Mouse (Mus musculus): ENCODE data around the gene Mrps14.

DNA sequence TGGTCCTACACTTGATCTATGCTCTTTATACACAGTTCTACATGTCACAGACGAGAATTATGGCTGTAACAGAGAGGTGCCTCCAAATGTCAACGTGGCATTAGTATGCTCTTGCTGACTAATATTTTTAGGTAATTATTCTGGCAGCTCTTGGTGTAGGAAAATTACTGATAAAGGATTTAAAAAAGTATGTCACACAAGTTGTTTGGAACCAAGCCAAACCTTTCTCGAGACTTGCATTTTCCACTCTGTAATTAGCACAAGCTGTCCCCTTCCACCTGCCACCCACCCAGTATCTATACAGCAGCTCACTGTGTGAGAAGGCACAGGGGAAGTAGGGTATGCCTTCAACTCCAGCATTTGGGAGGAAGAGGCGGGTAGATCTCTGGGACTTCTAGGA is 51.8 kb downstream of the Mrps14 start:
- TF ChIP-seq CTCF (IDR thresholded peaks at IDR 0.05; ENCODE audit: borderline replicate concordance, extremely low read depth, insufficient read depth, insufficient read length) (no peak), POLR2A (IDR thresholded peaks at IDR 0.05; ENCODE audit: borderline replicate concordance, extremely low read depth, insufficient read depth, insufficient read length, poor library complexity, severe bottlenecking) (no peak)
